Mouse (Mus musculus): ENCODE measurements at regions not wholly inside any gene's neighbourhood (a gene's known extent, or its start where the extent isn't known, plus 50 kb on each side); places are given as distances from the start of the nearest gene placed in this dataset.

DNA sequence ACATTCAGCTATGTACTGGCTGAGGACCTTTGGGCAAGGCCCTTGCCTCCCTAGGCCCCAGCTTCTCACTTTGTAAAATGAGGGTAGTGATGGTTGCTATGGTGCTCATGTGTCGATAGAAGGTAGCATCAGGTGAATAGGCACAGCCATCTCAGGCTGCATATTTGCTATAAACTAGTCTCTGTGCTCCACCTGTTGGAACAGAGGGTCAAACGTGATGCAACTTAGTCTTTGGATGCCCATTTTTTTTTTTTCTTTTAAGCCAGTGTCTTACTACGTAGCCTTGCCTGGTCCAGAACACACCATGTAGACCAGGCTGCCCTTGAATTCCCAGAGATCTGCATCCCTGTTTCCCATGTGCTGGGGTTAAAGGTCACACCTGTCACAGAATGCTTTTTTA is 76.5 kb upstream of the Atp6ap2 start:
- TF ChIP-seq CTCF (IDR thresholded peaks at IDR 0.05; ENCODE audit: insufficient read depth, low read depth, low read length) (no peak), POLR2A (IDR thresholded peaks at IDR 0.05; ENCODE audit: insufficient read depth, low read depth, low read length) (no peak)

Measured in olfactory bulb, adult 2 months (tissue).